ENCODE assay signal across 8 mouse cellular contexts in the genomic region with DNA sequence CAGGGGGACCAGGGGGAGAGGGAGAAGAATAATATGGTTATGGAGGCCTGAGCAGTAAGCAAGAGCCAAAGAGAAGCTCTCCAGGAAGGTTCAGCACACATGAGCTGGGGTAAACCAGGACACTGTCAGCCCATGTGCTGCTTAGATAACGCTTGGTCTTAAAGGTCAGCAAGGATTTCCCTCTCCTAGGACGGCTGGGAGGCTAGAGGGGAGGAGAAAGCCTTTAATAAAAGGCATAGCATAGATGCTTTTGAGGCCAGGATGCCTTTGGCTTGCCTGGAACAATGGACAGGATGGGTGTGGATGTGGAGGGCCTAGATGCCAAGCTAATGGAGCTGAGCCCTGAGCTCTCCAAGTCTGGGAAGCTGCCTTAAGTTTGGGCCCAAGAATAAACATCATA.
DNase-seq lines count a peak whose midpoint lies in the region; ATAC-seq and TF ChIP-seq lines count a peak whose summit lies in the region.

No protein-coding gene starts in this region.

- H3K9me3 ChIP-seq in kidney, embryonic 16.5 days (ENCODE audit: low read length) = no peaks in the 10 kb centered on the region
- H3K9me3 ChIP-seq in embryonic facial prominence, embryonic 15.5 days (replicated peaks) = no peaks in the 10 kb centered on the region
- no peaks in the 10 kb centered on the region for H3K9me3 ChIP-seq in lung, postnatal 0 days (ENCODE audit: low read length)

- peak; percentile 31 for DNase-seq in adrenal gland, postnatal 14 days
- DNase-seq in adrenal gland, adult 8-10 months = no peak
- DNase-seq in kidney, postnatal 10 days = no peak
- DNase-seq in lung, postnatal 0 days (ENCODE audit: low spot score) = peak; percentile 57
- no peak for DNase-seq in urinary bladder, postnatal 10 days (ENCODE audit: low spot score)
- no peak for DNase-seq in layer of hippocampus, adult 9-10 months (ENCODE audit: low spot score)

- H3K4me1 ChIP-seq in kidney, embryonic 16.5 days (ENCODE audit: insufficient read depth, low read length) = peaks cover 50% of the 10 kb centered on the region
- peaks cover 36% of the 10 kb centered on the region for H3K4me1 ChIP-seq in embryonic facial prominence, embryonic 15.5 days
- peaks cover 33% of the 10 kb centered on the region for H3K4me1 ChIP-seq in lung, postnatal 0 days (ENCODE audit: insufficient read depth, low read depth, low read length)

- peaks cover 3% of the 10 kb centered on the region; the same call in 1 of the 2 replicates for H3K36me3 ChIP-seq in kidney, embryonic 16.5 days (ENCODE audit: insufficient read depth, low read length)
- no peaks in the 10 kb centered on the region for H3K36me3 ChIP-seq in embryonic facial prominence, embryonic 15.5 days
- H3K36me3 ChIP-seq in lung, postnatal 0 days (ENCODE audit: insufficient read depth, low read length) = no peaks in the 10 kb centered on the region

- ATAC-seq in kidney, embryonic 16.5 days (ENCODE audit: low FRiP score, low TSS enrichment) = no peak
- ATAC-seq in embryonic facial prominence, embryonic 15.5 days (ENCODE audit: insufficient number of reproducible peaks, low FRiP score, low TSS enrichment, low read depth) = no peak
- peak; percentile 65 for ATAC-seq in lung, postnatal 0 days

- no peak overlapping the region for H3K9ac ChIP-seq in kidney, embryonic 16.5 days (replicated peaks; ENCODE audit: low read length)
- H3K9ac ChIP-seq in embryonic facial prominence, embryonic 15.5 days = no peak overlapping the region
- no peak overlapping the region for H3K9ac ChIP-seq in lung, postnatal 0 days (replicated peaks; ENCODE audit: low read depth)

- no peak for TF ChIP-seq EP300 in lung, postnatal 0 days (IDR thresholded peaks at IDR 0.05)

- H3K27ac ChIP-seq in kidney, embryonic 16.5 days (ENCODE audit: low read length) = peak overlapping the region; percentile 25; the same call in 1 of the 2 replicates
- 0 out of 2 replicates have a peak overlapping the region, but pooled peaks have one; percentile 17 for H3K27ac ChIP-seq in embryonic facial prominence, embryonic 15.5 days (replicated peaks)
- peak overlapping the region; percentile 51; the same call in 1 of the 2 replicates for H3K27ac ChIP-seq in lung, postnatal 0 days (ENCODE audit: low read length)

- no peak overlapping the region for H3K4me2 ChIP-seq in kidney, embryonic 16.5 days (replicated peaks; ENCODE audit: low read depth, low read length)
- H3K4me2 ChIP-seq in embryonic facial prominence, embryonic 15.5 days (replicated peaks) = no peak overlapping the region
- H3K4me2 ChIP-seq in lung, postnatal 0 days (replicated peaks; ENCODE audit: low read depth, low read length) = no peak overlapping the region

- H3K27me3 ChIP-seq in kidney, embryonic 16.5 days (ENCODE audit: insufficient read depth, low read length) = no peaks in the 10 kb centered on the region
- H3K27me3 ChIP-seq in embryonic facial prominence, embryonic 15.5 days = no peaks in the 10 kb centered on the region
- no peaks in the 10 kb centered on the region for H3K27me3 ChIP-seq in lung, postnatal 0 days (replicated peaks; ENCODE audit: insufficient read depth, low read length)

- no peak overlapping the region for H3K4me3 ChIP-seq in kidney, embryonic 16.5 days (ENCODE audit: low read length)
- H3K4me3 ChIP-seq in embryonic facial prominence, embryonic 15.5 days (replicated peaks) = no peak overlapping the region
- H3K4me3 ChIP-seq in lung, postnatal 0 days (ENCODE audit: low read depth, low read length) = no peak overlapping the region

- no peak for TF ChIP-seq CTCF in lung, postnatal 0 days (IDR thresholded peaks at IDR 0.05)

- WGBS in kidney, embryonic 16.5 days = 19% methylated on average over 2 of the region's 2 CpGs
- 44% methylated on average over 2 of the region's 2 CpGs for WGBS in embryonic facial prominence, embryonic 15.5 days
- WGBS in lung, postnatal 0 days = 44% methylated on average over 2 of the region's 2 CpGs

Comparison
In these comparisons a context has a peak if more than half of its experiments do, and no peak if none do; other contexts are left out.
1. DNase-seq: peak in adrenal gland, postnatal 14 days (single experiment) and lung, postnatal 0 days (single experiment); none in adrenal gland, adult 8-10 months (single experiment), kidney, postnatal 10 days (single experiment), urinary bladder, postnatal 10 days (single experiment) and layer of hippocampus, adult 9-10 months (single experiment).
2. Peak in every context shown above with its lines, with median percentiles within 50 percentile points of each other: H3K27ac ChIP-seq.